Mouse (Mus musculus) heart, postnatal 0 days (tissue): ENCODE measurements around the gene T2. TPM values are rescaled to one million over a fixed set of nuclear protein-coding genes. Genes with fewer than 3 reads are reported as not detected.
"Not testable (repeated sequence)": the region's sequence is repeated elsewhere in the genome, so short reads cannot be mapped to it uniquely, and the experiment has no call there.

ENCODE experiments used
- ATAC-seq: fragments of 200-750 bp; cut with Nextera tagmentation; 2 replicates; pipeline ENCODE4 v1.8.0; 2017; ENCODE audit warnings: low read depth, moderate number of reproducible peaks, moderate library complexity; ENCODE audit not compliant: insufficient read depth
- DNase-seq: peaks from one replicate; pipeline ENCODE4 v3.0.0-alpha.2; 2016; ENCODE audit warnings: low spot score
- H3K27ac ChIP-seq: fragments of 300-500 bp; sonication (generic); 2 replicates; pipeline ENCODE4 v1.5.1; 2014; ENCODE audit warnings: low read depth, mild to moderate bottlenecking
- H3K27me3 ChIP-seq: fragments of 300-500 bp; sonication (generic); 2 replicates; pipeline ENCODE4 v1.6.1; 2014; ENCODE audit warnings: low read length, mixed read lengths; ENCODE audit not compliant: control insufficient read depth, insufficient read depth
- H3K36me3 ChIP-seq: fragments of 300-500 bp; sonication (generic); replicated peaks from 2 replicates; pipeline ENCODE4 v1.6.1; 2014; ENCODE audit warnings: low read length, mixed read lengths; ENCODE audit not compliant: control insufficient read depth, insufficient read depth
- H3K4me1 ChIP-seq: fragments of 300-500 bp; sonication (generic); 2 replicates; pipeline ENCODE4 v1.6.1; 2014; ENCODE audit warnings: antibody characterized with exemption; ENCODE audit not compliant: control insufficient read depth, insufficient read depth
- H3K4me2 ChIP-seq: fragments of 300-500 bp; sonication (generic); 2 replicates; pipeline ENCODE4 v1.6.1; 2014; ENCODE audit warnings: low read depth, mild to moderate bottlenecking, low read length, moderate library complexity
- H3K4me3 ChIP-seq: fragments of 300-500 bp; sonication (generic); 2 replicates; pipeline ENCODE4 v1.5.1; 2014; ENCODE audit warnings: low read depth, low read length
- H3K9ac ChIP-seq: fragments of 300-500 bp; sonication (generic); replicated peaks from 2 replicates; pipeline ENCODE4 v1.6.1; 2014; ENCODE audit warnings: low read depth, low read length, mixed read lengths
- H3K9me3 ChIP-seq: fragments of 300-500 bp; sonication (generic); replicated peaks from 2 replicates; pipeline ENCODE4 v1.6.1; 2016; ENCODE audit warnings: low read length; ENCODE audit not compliant: control insufficient read depth
- CTCF ChIP-seq: IDR thresholded peaks from 2 replicates; pipeline ENCODE4 v1.5.1; 2016; ENCODE audit warnings: antibody characterized with exemption, control low read depth, low read depth
- EP300 ChIP-seq: IDR thresholded peaks from 2 replicates; pipeline ENCODE4 v1.6.1; 2016; ENCODE audit warnings: antibody characterized with exemption, low read depth
- WGBS: fragments of 180-500 bp; shearing (Covaris S2); extraction: QIAGEN DNeasy Blood & Tissue Kit; methylation state at CpG from one replicate; pipeline ENCODE4 v1.1.7; 2014; 5-methylcytosine and 5-hydroxymethylcytosine counted together
- polyA plus RNA-seq: library from polyadenylated mRNA; unstranded; fragments of >200 nt; fragmentation: Nextera tagmentation; extraction: Ambion mirVana; gene quantifications from 2 replicates; pipeline ENCODE4 v1.2.1, GENCODE M21; 2015
- total RNA-seq: library from RNA; depleted of rRNA; stranded (reverse); fragments of >200 nt; gene quantifications from 2 replicates; pipeline ENCODE4 v1.2.3, GENCODE M21; 2014; ENCODE audit warnings: low replicate concordance

Gene T2
- total and polyA plus RNA-seq, 2 experiments from 2014 or later: 0.19 to 3.7 TPM

DNA sequence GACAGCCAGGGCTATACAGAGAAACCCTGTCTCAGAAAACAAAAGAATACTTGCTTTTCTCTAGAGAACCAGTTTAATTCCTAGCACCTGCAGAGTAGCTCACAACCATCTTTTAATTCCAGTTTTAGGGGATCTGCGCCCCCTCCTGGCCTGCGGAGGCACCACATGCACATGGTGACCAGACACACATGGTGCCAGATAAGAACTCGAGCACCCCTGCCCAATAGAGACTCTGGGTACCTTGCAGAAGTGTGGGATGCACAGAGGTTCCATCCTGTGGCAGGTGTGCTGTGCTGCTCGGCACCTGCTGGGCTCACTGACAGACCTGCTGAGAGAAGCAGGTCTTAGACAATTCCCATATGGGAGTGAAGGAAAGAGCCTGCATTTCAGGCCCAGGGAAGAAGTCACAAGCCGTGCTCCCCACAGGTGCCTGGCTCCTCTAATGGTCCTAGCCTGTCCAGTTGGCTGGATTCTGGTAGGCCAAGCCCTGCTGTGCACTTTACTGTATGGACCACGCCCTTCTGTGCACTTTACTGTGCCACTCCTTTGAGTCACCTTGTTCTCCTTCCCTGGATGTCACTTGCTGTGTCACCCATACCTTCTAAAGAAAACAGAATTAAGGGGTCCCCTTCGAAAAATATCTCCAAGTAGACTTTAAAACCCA is 27.1 kb upstream of the T2 start:
- Histone ChIP-seq H3K27ac (no peak overlapping the region), H3K27me3 (no peaks in the 10 kb centered on the region), H3K36me3 (peaks cover 11% of the 10 kb centered on the region), H3K4me3 (no peak overlapping the region), H3K9ac (no peak overlapping the region), H3K4me2 (no peak overlapping the region), H3K9me3 (no peaks in the 10 kb centered on the region), H3K4me1 (no peaks in the 10 kb centered on the region)
- DNase-seq (no peak), ATAC-seq (no peak)
- WGBS: 69% methylated on average over 7 of the region's 7 CpGs
- TF ChIP-seq CTCF (0 out of 2 replicates have a peak, but pooled peaks have one; percentile 18), EP300 (no peak)

DNA sequence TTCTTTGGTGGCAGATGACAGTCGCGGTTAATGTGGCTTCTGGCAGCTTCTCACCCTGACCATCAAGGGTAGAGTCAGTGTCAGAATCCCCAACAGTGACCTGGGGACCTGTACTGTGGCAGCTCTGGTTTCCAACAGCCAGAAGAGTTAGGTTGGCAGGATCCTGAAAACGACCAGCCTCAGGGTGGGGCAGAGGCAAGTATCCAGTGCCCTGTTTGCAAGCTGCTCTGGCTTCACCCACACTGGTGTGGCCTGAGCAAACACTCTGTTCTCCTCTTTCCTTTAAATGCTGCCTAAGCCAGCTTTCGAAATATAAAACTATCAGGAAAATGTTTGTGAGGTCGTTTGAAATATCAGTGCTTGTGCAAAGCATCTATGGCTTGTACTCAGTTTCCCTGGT is 25.2 kb upstream of the T2 start:
- peaks cover 10% of the 10 kb centered on the region for H3K36me3 ChIP-seq
- no peak overlapping the region for H3K4me3 ChIP-seq
- WGBS: 67% methylated on average over 5 of the region's 5 CpGs

DNA sequence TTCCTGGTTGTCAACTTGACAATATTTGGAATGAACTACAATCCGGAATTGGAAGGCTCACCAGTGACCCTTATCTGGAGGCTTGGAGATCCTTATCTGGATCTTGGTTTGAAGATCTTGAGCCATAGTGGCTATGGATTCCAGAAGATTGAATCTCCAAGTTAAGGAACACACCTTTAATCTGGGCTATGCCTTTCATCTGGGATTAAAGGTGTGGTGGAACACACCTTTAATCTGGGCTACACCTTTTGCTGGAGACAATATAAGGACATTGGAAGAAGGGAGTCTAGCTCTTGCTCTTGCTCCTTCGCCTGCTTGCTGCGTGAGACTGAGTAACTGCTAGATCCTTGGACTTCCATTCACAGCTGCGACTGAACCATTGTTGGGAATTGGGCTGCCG is 18.6 kb upstream of the T2 start, which contains the start of gene Prr18:
TSS of gene Prr18 (plus strand) at position 301 of the 400 bp plus-strand sequence.
- Histone ChIP-seq H3K27me3 (peaks cover 43% of the 10 kb centered on the region), H3K4me1 (0 out of 2 replicates have a peak, but pooled peaks cover 18% of the 10 kb centered on the region)
- WGBS: no CpG with 5 or more reads among the region's 5 CpGs
- H3K9ac ChIP-seq, H3K27ac ChIP-seq, H3K9me3 ChIP-seq, DNase-seq, H3K36me3 ChIP-seq, H3K4me2 ChIP-seq, H3K4me3 ChIP-seq, ATAC-seq: not testable (repeated sequence)

More for the DNA sequence above, 25.2 kb upstream of the T2 start:
- no peak for TF ChIP-seq EP300
- no peak for TF ChIP-seq CTCF
- Histone ChIP-seq H3K9ac (no peak overlapping the region), H3K9me3 (no peaks in the 10 kb centered on the region), H3K27me3 (no peaks in the 10 kb centered on the region), H3K4me2 (no peak overlapping the region), H3K27ac (no peak overlapping the region), H3K4me1 (no peaks in the 10 kb centered on the region)
- ATAC-seq (no peak), DNase-seq (no peak)

DNA sequence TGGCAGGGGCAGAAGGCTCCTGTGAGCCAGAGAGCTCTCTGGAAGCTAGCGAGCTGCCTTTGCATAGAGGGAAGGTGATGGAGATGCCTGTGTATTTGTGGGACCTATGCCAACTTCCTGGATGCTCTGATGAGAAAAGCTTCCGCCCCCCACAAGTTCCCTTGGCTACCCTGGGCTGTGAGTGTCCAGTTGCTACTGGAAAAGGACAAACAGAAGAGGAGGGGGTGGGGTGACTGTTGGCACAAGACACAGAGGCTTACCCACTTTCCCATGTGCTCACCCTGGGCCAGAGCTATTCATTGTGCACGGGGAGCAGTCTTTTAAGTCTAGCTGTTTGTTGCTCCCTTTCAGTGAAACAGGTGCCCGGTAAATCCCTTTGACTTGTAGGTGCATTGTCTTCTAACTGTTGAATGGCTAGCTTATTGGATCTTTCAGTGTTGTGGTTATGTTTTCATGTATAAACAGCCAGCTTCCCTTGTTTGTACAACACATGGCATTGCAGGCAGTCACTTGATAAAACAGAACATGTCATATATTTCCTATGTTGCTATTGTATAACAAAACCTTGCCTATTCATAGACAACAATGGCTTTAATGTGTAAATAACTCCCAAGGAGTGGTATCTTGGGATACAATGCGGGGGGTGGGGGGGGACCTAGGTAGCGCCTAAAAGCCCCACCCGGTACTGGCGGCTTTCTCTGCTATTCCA is 16.0 kb upstream of the T2 start:
- no peak for TF ChIP-seq CTCF
- no peak for TF ChIP-seq EP300
- 20% methylated on average over 8 of the region's 8 CpGs for WGBS
- peak overlapping the region; percentile 89 for H3K4me2 ChIP-seq
- no peaks in the 10 kb centered on the region for H3K36me3 ChIP-seq
- ATAC-seq: no peak
- peaks cover 54% of the 10 kb centered on the region for H3K27me3 ChIP-seq
- H3K9me3 ChIP-seq: no peaks in the 10 kb centered on the region
- H3K4me1 ChIP-seq: 0 out of 2 replicates have a peak, but pooled peaks cover 18% of the 10 kb centered on the region
- DNase-seq: no peak
- no peak overlapping the region for H3K9ac ChIP-seq
- peak overlapping the region; percentile 57 for H3K4me3 ChIP-seq
- H3K27ac ChIP-seq: no peak overlapping the region

DNA sequence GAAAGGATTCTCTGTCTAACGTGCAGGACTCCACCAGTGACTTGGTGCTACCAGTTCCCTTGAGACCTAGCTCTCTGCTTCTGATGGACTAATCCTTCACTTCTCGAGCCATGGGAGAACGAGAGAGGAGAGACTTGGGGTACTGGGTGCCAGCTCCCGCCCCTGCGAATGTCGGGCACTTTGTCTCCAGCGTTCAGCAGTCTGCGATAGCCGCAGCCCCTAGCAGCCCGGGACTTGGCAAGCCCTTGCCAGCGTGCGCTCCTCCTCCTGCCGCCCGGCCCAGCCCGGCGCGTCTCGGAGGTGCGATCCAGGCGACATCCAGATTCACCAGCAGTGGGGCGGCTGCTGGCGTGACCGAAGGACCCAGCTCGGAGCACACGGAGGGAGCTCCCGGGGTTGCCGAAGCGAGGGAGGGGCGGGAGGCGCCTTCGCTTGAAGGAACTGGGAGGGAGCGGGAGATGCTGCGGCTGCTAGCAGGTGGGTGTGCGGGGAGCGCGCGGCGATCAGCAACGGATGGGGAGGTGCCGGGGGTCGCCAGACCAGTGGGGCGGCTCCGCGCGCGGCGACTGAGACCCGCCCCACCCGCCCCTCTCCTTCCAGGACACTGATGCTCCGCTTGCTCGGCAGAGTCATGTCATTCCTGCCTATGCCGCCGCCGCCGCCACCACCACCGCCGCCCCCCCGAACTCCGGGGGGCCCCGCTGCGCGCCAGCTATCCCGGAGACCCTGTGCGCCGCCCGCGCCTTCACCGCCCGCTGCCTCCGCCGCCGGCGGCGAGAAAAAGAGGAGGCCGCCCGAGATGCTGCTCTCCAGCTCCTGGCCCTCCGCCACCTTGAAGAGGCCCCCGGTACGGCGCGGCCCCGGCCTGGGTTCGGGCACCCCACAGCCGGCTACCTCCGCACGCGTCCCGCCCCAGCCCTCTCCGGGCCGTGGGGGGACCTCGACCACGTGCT is 15.1 kb upstream of the T2 start:
- Histone ChIP-seq H3K36me3 (no peaks in the 10 kb centered on the region), H3K27me3 (peaks cover 54% of the 10 kb centered on the region), H3K4me1 (0 out of 2 replicates have a peak, but pooled peaks cover 18% of the 10 kb centered on the region), H3K9me3 (no peaks in the 10 kb centered on the region), H3K27ac (no peak overlapping the region), H3K4me2 (peak overlapping the region; percentile 89), H3K4me3 (peak overlapping the region; percentile 57), H3K9ac (peak overlapping the region; percentile 8; the same call in 1 of the 2 replicates)
- WGBS: under 1% methylated on average over 58 of the region's 92 CpGs
- TF ChIP-seq EP300: no peak
- TF ChIP-seq CTCF: no peak
- DNase-seq (no peak), ATAC-seq (peak; percentile 62; the same call in 1 of the 2 replicates)
